Mouse (Mus musculus) heart, adult 8-10 months (tissue): ENCODE data around the gene Catsperz. TPM values are rescaled to one million over a fixed set of nuclear protein-coding genes. Genes with fewer than 3 reads are reported as not detected.

ENCODE experiments used
- DNase-seq: peaks from one replicate; pipeline ENCODE4 v3.0.0; 2022; ENCODE audit warnings: low spot score
- total RNA-seq, 4 experiments: library from RNA; stranded (reverse); gene quantifications; 2 replicates each; pipeline ENCODE4 v1.2.4; 2022

Gene Catsperz
- total RNA-seq = not detected

DNA sequence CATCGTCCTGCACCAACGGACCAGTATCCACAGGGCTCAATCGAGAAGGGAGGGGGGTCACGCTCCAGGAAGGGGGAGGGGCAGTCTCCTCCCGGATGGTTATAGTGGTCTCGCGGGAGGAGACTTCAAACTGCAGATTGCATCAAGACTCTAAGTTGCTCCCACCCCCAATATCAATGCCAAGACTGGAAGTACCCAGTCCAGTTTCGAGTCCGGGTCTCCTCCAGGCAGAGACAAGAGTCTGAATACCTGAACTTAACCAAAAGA lies at the start of gene Catsperz:
Gene Catsperz (minus strand): TSS at position 74 of the 267 bp plus-strand sequence.
- no peak for DNase-seq

GRCm38 (mm10) chr19:6974211-6975205 lies 49.3 kb upstream of the Catsperz start, which contains the start of gene Ppp1r14b:
Gene Ppp1r14b (plus strand): TSS chr19:6974968.
- DNase-seq = peak; percentile 71

DNA sequence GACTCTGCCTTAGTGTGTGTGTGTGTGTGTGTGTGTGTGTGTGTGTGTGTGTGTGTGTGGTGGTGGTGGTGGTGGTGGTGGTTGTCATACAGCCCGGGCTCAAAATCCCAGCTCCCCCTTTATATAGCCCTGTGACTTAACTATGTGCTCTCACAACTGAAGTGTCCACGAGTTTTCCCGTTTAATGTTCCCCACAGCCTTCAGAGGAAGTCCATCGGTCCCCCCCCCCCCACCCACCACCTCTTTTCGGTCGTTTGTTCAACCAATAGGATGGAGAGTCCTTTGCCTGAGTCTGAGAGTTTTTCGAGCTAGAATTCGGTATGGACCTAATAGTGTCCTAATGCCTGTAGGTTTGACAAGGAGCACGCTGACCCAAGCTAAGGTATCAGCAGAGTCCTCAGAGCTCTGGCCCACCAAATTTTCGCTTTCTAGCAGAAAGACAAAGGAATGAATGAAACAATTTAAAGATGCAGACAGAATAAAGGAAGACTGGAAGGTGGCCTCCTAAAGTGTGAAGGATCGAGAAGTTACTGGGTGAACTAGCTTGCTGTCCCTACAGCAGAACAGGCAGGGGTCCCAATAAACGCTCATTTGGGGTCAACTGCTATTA lies 48.5 kb upstream of the Catsperz start:
- DNase-seq = no peak

- DNase-seq = no peak
These were observed 47.2 kb upstream of the Catsperz start for GRCm38 (mm10) chr19:6972247-6972917.

GRCm38 (mm10) chr19:6971644-6972043 lies 46.5 kb upstream of the Catsperz start:
- no peak for DNase-seq

DNA sequence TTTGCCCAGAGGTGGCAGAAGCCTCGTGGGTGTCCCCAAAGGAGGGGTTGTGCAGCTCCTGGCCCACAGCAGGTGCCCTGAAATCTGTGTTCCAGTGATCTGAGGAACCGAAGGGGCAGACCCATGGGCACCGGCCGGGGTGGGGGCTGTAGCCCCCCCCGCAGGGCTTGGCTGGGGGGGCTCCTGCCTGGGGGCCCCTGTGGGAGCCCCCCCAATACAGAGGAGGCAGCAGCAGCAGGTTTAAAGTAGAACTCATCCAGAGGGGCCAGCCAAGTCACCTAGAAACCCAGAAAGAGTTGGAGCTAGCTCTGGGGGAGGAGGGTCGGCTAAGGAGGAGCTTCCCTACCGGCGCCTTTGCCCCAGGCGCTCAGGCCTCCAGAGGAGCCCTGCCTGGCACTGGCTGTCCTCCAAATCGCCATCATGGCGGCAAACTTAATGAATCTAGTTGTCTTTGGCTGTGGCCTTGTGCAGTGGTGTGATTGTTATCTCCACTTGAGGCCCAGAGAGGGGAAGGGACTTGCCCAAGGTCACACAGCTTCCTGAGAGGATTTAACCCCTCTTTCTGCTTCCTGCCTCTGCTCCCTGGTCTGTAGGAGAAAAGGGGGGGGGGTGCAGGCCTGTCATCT lies 45.4 kb upstream of the Catsperz start:
- no peak for DNase-seq

- DNase-seq = no peak
These were observed 44.6 kb upstream of the Catsperz start for GRCm38 (mm10) chr19:6969665-6970381.

DNA sequence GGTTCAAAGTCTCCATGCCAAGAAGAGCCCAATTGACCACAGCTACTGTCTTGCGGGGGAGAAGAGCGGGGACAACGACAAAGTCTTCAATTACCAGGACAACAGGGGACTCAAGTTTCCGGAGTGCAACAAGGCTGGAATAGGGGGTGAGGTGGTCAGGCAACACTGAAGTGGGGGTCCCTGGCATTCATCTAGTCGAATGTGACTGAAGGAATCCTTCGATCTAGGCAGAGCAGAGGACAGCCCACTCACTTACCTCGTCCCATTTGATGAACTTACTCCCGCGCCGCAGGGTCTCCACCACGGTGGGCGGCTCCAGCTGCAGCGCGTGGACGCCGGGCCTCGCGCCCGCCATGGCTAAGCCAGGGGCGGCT lies 44.1 kb upstream of the Catsperz start:
- no peak for DNase-seq

- no peak for DNase-seq
These were observed 43.5 kb upstream of the Catsperz start for GRCm38 (mm10) chr19:6968491-6969271.

- DNase-seq = no peak
These were observed 31.3 kb upstream of the Catsperz start for GRCm38 (mm10) chr19:6956461-6956860.

DNA sequence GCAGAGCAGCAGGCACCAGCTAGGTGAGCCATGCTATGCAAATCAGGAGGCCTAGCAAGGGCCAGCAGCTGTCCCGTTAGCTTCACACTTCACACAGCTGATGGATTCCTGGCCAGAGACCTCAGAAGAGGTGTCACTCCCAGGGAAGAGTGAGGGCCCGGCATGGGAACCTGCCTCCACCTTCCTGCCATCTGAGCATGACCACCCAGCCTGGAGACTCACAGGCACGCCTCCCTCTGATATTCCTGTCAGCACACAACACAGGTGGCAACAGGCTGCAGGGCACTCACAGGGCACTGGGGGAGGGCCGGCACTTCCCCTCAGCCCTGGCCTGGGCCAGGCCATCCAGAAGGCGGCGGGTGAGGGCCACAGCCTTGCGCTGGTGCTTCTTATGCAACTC lies 30.2 kb upstream of the Catsperz start:
- DNase-seq = no peak

- DNase-seq = no peak
These were observed 28.9 kb upstream of the Catsperz start for GRCm38 (mm10) chr19:6954046-6954445.

GRCm38 (mm10) chr19:6952712-6953037 lies 27.5 kb upstream of the Catsperz start:
- peak; percentile 48 for DNase-seq

DNA sequence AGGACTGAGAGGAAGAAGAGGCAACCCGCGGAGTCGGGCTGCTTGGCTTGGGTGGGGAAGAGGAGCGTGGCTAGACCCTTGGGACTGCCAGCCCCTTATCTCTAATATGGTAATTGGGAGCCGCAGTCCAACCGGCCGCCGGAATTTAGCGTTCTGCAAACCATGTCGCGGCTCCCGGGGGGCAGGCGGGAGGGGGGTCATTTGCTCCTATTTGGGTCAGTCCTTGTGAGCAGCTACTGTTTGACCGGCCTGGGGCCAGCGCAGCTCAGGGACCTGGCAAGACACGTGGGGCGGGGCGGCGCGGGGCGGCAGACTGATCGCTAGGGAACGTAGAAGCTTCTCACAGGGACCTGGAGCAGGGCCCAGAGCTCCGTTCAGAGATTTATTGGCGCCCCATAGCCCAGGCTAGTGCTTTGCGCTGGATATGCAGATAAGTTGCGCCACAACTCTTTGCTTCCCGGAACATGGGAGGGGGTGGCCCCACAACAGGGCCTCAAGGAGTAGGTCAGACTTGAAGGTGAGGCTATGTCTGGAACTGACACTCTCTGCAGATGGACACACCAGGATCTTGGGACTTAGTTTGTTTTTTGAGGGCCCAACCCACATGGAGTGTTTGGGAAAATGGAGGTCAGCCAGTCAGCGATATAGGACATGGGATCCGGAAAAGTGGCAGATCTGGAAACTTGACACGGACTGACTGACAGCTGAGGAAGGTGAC lies 27.0 kb upstream of the Catsperz start:
- peak; percentile 85 for DNase-seq

- DNase-seq = peak; percentile 99
These were observed 26.3 kb upstream of the Catsperz start for GRCm38 (mm10) chr19:6951381-6951968.

GRCm38 (mm10) chr19:6950613-6951153 lies 25.5 kb upstream of the Catsperz start:
- peak; percentile 63 for DNase-seq

DNA sequence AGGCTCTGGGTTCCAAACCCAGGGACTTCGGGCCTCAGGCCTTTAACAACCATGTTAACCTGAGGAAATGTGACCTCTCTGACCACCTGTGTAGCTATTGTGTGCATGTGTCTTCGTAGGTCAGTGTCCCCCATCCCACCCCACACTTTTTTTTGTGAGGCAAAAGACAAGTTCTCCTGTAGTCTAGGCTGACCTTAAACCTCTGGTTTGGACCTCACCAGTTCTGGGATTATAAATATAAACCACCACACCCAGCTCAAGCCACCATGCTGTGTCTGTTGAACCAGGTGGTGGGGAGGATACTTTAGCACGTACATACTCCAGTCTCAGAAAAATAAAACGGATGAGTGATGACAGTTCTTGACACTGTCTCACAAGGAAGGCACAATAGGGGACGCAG lies 24.8 kb upstream of the Catsperz start:
- DNase-seq = no peak

- no peak for DNase-seq
These were observed 24.4 kb upstream of the Catsperz start for GRCm38 (mm10) chr19:6949532-6949931.

GRCm38 (mm10) chr19:6948186-6948585 lies 23.0 kb upstream of the Catsperz start:
- no peak for DNase-seq
